In genomic region chr10:60124078-60124477, GRCm38 (mm10) we compare ENCODE assay signal across 11 mouse cellular contexts. TPM values are rescaled to one million over a fixed set of nuclear protein-coding genes. Genes with fewer than 3 reads are reported as not detected.
DNase-seq lines count a peak whose midpoint lies in the region; ATAC-seq and TF ChIP-seq lines count a peak whose summit lies in the region.
"Had no signal": no experiment of that assay in that cellular context is flagged by ENCODE, and none has a peak within 500 bp of the region (broad histone marks: within the 10 kb centered on the region; RNA-seq: fewer than 3 reads in every experiment).

No protein-coding gene starts in this region.

- H3K27ac ChIP-seq in heart, embryonic 12.5 days (ENCODE audit: poor library complexity, severe bottlenecking) = no peak overlapping the region
- H3K27ac ChIP-seq in midbrain, embryonic 10.5 days (replicated peaks) = no peak overlapping the region
- H3K27ac ChIP-seq: limb, embryonic 13.5 days; neural tube, embryonic 12.5 days had no signal

- no peak overlapping the region for H3K4me3 ChIP-seq in heart, embryonic 12.5 days
- no peak overlapping the region for H3K4me3 ChIP-seq in C2C12 (ENCODE audit: insufficient read depth, poor library complexity, severe bottlenecking)
- H3K4me3 ChIP-seq in midbrain, embryonic 10.5 days = no peak overlapping the region
- H3K4me3 ChIP-seq: limb, embryonic 13.5 days; neural tube, embryonic 12.5 days had no signal

- WGBS in heart, embryonic 12.5 days = 58% methylated on average over 6 of the region's 6 CpGs
- WGBS in midbrain, embryonic 10.5 days = 66% methylated on average over 6 of the region's 6 CpGs

- peak; percentile 45 for TF ChIP-seq CTCF in C2C12 (IDR thresholded peaks at IDR 0.05; ENCODE audit: control insufficient read depth, insufficient read depth, insufficient read length)

- no peak for ATAC-seq in heart, embryonic 12.5 days (ENCODE audit: insufficient number of reproducible peaks, low FRiP score)
- 0 out of 2 replicates have a peak, but pooled peaks have one; percentile 39 for ATAC-seq in granulocyte monocyte progenitor cell, adult 5-6 weeks (replicated peaks; ENCODE audit: poor library complexity, severe bottlenecking)
- ATAC-seq in inflammation-experienced regulatory T-cells, adult 6 months = no peak

- H3ac ChIP-seq in C2C12 (ENCODE audit: control insufficient read depth, insufficient read length, low read depth) = no peak overlapping the region

- no peak overlapping the region for H3K9ac ChIP-seq in heart, embryonic 12.5 days
- H3K9ac ChIP-seq: limb, embryonic 13.5 days; neural tube, embryonic 12.5 days had no signal

- H3K4me1 ChIP-seq in heart, embryonic 12.5 days (replicated peaks) = 0 out of 2 replicates have a peak, but pooled peaks cover 6% of the 10 kb centered on the region
- peaks cover 17% of the 10 kb centered on the region for H3K4me1 ChIP-seq in midbrain, embryonic 10.5 days
- H3K4me1 ChIP-seq: neural tube, embryonic 12.5 days had no signal

- H3K79me2 ChIP-seq in C2C12 (ENCODE audit: control insufficient read depth, insufficient read depth) = no peaks in the 10 kb centered on the region

- H3K4me2 ChIP-seq in heart, embryonic 12.5 days = no peak overlapping the region
- H3K4me2 ChIP-seq: limb, embryonic 13.5 days; neural tube, embryonic 12.5 days had no signal

- peaks cover 54% of the 10 kb centered on the region for H3K27me3 ChIP-seq in heart, embryonic 12.5 days (replicated peaks)
- no peaks in the 10 kb centered on the region for H3K27me3 ChIP-seq in C2C12 (ENCODE audit: control insufficient read depth, insufficient read depth, insufficient read length)
- H3K27me3 ChIP-seq in midbrain, embryonic 10.5 days (ENCODE audit: low read depth, poor library complexity, severe bottlenecking) = 0 out of 2 replicates have a peak, but pooled peaks cover 6% of the 10 kb centered on the region
- H3K27me3 ChIP-seq: limb, embryonic 13.5 days; neural tube, embryonic 12.5 days had no signal

- H3K79me3 ChIP-seq in C2C12 (ENCODE audit: low read depth) = no peaks in the 10 kb centered on the region

- no peaks in the 10 kb centered on the region for H3K36me3 ChIP-seq in heart, embryonic 12.5 days
- no peaks in the 10 kb centered on the region for H3K36me3 ChIP-seq in C2C12 (ENCODE audit: control insufficient read depth, insufficient read depth)
- peaks cover 7% of the 10 kb centered on the region; the same call in 1 of the 2 replicates for H3K36me3 ChIP-seq in midbrain, embryonic 10.5 days
- H3K36me3 ChIP-seq: limb, embryonic 13.5 days had no signal

- H3K9me3 ChIP-seq in heart, embryonic 12.5 days (replicated peaks) = no peaks in the 10 kb centered on the region
- H3K9me3 ChIP-seq in midbrain, embryonic 10.5 days (replicated peaks) = no peaks in the 10 kb centered on the region
- H3K9me3 ChIP-seq: limb, embryonic 13.5 days; neural tube, embryonic 12.5 days had no signal

- DNase-seq in heart, postnatal 4 days = peak; percentile 34
- peak; percentile 20 for DNase-seq in 3T3-L1 (ENCODE audit: low read depth, low spot score)
- no peak for DNase-seq in midbrain, embryonic 10.5 days (ENCODE audit: low spot score)
- no peak for DNase-seq in urinary bladder, postnatal 4 days (ENCODE audit: low spot score in 2 of 2)
- DNase-seq: heart, postnatal 10 days had no signal

TF ChIP-seq in C2C12, 6 proteins besides CTCF, POLR2A, EP300 and RAD21:
- TF ChIP-seq CEBPB (IDR thresholded peaks at IDR 0.05; ENCODE audit: low read depth) (no peak), USF1 (IDR thresholded peaks at IDR 0.05; ENCODE audit: low read depth) (no peak), FOSL1 (IDR thresholded peaks at IDR 0.05; ENCODE audit: insufficient read depth, low read length, poor library complexity, severe bottlenecking) (no peak)
TF ChIP-seq in C2C12: peak in this region for 0.

RNA-seq across cellular contexts. Expression of gene Spock2, which starts 18.1 kb away (rescaled TPM):
- total RNA-seq in heart, postnatal 4 days (2021) = 1 to 10 TPM; 6.5 to 8.5 TPM
- polyA plus RNA-seq in heart, embryonic 12.5 days (2016; fragmentation: Nextera tagmentation; extraction: Ambion mirVana) = 2.2 and 2.3 TPM in 2 replicates
- 12.1 TPM for polyA plus RNA-seq in C2C12 (2012; fragmentation: generic; extraction: Trizol)
- total RNA-seq in granulocyte monocyte progenitor cell, adult 5-6 weeks (2014; fragmentation: Nextera tagmentation) = 0.23 TPM in 1 of 2 replicates, not detected in the other
- not detected in 2 replicates for total RNA-seq in granulocyte monocyte progenitor cell, adult 5-6 weeks (2017)
- 1 to 10 TPM; 1.5 to 8.7 (median 8.0) TPM for polyA plus RNA-seq in inflammation-experienced regulatory T-cells, adult 6 months (2017; shearing (Covaris generic))
- polyA plus RNA-seq in midbrain, embryonic 10.5 days (2016; fragmentation: Nextera tagmentation; extraction: Ambion mirVana) = 7.9 and 16.0 TPM in 2 replicates

Comparison
In these comparisons a context has a peak if more than half of its experiments do, and no peak if none do; other contexts are left out.
1. DNase-seq: peak in heart, postnatal 4 days (single experiment) and 3T3-L1 (single experiment); none in midbrain, embryonic 10.5 days (single experiment) and urinary bladder, postnatal 4 days (0 of 2).